Mouse (Mus musculus): Measurements from ENCODE around the gene Rnf168. TPM values are rescaled to one million over a fixed set of nuclear protein-coding genes. Genes with fewer than 3 reads are reported as not detected.

Rnf168 gene
- total RNA-seq, 2 experiments from 2014 or later = 15.0 to 16.1 TPM

DNA sequence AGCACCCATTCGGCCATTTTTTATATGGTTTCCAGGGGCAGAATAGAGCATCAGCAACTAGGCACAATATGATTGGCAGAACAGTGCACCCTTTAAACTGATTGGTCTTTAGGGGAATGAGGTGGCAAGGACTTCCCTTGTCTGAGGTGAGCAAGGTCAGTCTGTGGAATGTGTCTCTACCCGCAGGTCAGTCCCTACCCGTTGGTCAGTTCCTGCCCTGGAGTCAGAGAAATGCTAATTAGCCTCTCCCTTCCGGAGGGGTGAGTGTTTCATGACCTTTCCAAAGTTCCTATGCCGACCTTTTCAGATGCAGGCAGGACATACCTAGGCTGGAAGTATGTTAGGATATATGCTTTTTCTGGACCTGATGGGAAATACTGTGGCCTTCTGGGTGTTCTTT lies 35.1 kb downstream of the Rnf168 start:
- no peak for DNase-seq (ENCODE audit: low spot score in 2 of 2)

DNA sequence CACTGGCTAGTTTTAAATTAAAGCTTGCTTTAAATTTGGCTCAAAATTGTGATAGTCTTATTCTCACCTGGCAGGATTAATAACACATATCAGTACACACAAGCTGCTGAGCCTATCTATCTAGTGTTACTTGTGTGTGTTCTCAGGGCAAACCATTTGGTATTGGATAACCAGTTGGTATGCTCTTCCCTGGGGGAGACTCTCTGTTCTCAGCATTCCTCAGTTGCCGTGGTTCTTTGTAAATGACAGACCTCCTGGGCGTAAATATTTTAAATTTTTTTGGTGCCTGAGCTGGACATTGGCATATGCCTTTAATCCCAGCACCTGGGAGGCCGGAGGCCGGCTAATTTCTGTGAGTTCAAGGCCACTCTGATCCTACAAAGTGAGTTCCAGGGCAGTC lies 35.6 kb downstream of the Rnf168 start:
- DNase-seq (ENCODE audit: low spot score in 2 of 2) = no peak

DNA sequence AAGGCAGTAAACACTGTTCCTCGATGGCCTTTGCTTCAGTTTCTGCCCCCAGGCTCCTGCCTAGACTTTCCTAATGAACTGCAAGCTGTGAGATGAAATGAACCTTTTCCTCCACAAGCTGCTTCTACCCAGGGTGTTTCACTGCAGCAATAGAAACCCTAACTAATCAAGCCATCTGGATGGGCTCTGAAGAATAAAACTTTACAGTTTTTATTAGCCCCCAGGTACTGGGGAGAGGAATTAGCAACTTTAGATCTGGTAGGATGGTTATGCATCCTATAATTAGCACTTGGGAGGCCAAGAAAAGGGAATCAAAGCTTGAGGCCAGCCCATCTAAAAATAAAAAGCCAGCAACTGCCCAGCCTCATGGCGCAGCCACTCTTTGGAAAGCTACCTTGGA lies 39.3 kb downstream of the Rnf168 start:
- no peak for DNase-seq (ENCODE audit: low spot score in 2 of 2)

DNA sequence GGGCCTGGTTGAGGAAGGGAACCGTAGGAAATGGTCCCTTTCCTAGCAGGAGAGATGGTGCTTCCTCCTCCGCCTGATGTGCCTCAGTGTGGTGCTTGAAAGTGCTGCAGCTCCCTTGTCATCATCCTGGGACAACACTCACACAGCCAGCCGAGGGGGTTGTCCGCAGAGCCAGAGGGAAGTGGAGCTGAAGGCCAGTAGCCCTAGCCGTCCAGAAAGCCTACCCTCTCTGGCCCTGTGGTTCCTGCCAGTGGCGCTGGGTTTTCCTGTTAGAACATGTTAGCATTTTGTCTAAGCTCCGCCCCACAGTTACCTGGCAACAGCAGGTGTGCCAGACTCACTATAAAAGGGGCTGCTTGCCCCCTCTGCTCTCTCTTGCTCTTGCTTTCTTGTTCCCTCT lies 46.7 kb downstream of the Rnf168 start:
- DNase-seq (ENCODE audit: low spot score in 2 of 2) = no peak

DNA sequence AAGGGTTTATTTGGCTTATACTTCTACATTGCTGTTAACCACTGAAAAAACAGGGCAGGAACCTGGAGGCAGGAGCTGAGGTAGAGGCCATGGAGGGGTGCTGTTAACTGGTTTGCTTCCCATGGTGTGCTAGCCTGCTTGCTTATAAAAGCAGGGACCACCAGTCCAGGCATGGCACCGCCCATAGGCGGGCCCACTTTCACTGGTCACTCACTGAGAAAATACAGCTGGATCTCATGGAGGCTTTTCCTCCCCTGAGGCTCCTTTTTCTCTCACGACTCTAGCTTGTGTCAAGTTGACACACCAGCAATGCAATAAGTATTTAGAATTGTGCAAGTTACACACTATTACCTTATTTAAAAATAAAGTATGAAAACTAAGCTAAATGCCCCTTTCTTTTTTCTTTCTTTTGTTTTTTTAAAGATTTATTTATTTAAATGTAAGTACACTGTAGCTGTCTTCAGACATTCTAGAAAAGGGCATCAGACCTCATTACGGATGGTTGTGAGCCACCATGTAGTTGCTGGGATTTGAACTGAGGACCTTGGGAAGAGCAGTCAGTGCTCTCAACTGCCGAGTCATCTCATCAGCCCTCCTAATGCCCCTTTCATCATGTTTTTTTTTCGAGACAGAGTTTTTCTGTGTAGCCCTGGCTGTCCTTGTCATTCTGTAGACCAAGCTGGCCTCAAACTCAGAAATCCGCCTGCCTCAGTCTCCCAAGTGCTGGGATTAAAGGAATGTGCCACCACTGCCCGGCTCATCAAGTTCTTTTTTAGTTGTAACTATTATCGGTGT lies 53.8 kb downstream of the Rnf168 start:
- DNase-seq (ENCODE audit: low spot score in 2 of 2) = no peak

DNA sequence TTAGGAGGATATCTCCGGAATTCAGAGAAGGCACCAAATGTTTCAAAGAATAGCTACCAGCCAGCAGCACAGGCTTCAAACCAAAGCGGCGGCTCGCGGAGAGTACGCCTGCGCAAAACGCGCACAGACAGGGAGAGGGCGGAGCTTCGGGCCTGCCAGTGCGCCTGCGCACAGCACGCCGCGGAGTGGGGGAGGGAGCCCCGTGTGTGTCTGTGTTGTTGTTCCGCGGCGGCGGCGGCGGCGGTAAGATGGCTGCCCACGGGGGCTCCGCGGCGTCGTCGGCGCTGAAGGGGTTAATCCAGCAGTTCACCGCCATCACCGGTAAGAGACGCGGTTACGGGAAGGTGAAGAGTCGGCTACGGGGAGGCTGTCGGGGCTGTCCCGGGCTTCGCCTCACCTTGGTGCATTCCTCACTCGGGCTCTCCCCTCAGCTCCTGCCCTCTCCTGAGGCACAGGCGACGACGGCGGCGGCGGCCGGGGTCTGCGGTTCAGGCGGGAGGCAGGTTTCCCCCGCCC lies 54.8 kb downstream of the Rnf168 start, which contains the start of gene Ubxn7:
Gene Ubxn7 (plus strand): TSS at position 218 of the 516 bp plus-strand sequence.
- DNase-seq (ENCODE audit: low spot score in 2 of 2) = peak; percentile 97 to 98

DNA sequence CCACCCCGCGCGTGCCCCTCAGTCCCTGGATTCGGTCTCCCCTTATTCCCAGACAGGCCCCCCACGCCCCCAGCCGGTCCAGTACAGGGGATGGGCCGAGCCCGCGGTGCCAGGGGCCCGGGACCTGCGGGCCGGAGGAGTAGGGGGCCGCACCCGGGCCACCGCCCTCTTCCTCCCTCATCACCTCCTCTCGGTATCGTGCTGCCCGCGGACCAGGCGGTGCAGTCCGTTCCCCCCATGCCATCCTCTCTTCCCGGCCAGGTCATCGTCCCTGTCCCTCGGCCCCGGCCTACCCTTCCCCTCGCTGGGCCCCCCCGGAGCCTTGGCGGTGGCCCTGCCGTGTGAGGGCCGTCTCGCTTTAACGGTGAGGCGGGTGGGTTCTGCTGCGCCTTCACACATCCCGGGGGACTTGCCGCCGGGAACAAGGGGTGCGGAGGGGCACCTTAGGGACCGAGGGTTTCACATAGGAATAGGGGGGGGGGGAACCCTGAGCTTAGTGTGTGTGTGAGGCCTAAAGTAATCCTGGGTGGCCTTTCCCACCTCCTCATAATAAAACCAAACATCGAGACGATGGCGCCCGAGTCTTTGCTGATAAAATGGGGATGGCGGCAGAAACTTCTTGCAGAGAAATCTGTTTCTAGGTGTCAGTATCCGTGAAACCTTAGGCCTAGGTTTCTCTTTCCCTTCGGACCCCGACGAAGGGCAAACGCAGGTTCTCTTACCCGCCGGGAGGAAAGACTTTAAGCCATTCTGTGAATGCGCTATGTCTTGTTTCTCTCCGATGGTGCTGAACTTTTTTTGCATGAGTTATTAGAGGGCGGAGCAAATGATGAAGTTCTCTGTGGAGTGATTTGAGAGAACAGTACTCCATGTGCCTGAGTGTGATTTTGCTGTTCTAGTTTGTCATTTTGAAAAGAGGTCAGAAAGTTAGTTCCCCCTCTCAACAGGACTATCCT lies 55.6 kb downstream of the Rnf168 start:
- peak; percentile 25 to 47 for DNase-seq (ENCODE audit: low spot score in 2 of 2)

DNA sequence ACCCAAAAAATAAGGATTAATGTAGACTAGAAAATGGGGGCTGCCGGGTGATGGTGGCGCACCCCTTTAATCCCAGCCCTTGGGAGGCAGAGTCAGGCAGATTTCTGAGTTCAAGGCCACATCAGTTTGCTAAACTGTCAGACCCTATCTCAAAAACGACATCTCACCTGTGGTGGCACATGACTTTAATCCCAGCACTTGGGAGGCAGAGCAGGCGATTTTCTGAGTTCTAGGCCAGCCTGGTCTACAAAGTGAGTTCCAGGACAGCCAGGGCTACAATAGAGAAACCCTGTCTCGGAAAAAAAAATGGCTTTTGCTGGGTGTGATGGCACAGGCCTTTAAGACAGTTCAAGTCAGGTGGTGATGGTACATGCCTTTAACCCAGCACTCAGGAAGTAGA lies 57.9 kb downstream of the Rnf168 start:
- no peak for DNase-seq (ENCODE audit: low spot score in 2 of 2)

DNA sequence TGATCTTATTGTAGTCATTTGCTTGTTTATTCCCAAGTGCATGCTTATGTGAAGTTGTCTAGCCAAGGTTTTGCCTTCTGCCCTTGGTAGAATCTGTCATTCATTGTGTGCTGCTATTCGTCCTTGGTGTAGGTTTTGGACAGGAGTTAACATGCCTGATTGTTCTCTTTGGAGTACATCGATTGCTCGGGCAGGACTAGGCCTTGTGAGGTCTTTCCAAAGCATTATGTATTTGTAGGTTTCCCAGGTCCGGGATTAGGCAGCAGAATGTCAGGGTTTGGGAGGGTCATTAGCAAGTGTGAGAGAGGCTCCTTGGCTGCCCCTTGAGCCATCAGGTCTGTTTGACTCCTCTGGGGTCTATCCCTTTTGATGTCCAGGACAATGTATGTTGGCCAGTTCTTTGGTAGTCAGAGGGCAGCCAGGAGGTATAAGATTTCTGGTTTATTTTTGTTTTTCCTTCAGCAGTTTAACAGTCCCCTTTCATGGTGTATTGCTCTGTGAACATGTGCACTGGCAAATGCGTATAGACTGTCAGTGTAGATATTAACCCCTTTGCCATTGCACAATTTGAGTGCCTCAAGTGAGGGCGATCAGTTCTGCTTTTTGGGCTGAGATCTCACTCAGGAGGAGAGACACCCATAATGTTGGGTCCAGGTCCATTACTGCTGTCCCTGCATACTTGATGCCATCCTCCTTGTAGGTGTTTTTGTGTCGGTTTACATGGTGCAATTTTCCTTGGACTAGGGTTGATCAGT lies 58.9 kb downstream of the Rnf168 start:
- DNase-seq (ENCODE audit: low spot score in 2 of 2) = no peak

DNA sequence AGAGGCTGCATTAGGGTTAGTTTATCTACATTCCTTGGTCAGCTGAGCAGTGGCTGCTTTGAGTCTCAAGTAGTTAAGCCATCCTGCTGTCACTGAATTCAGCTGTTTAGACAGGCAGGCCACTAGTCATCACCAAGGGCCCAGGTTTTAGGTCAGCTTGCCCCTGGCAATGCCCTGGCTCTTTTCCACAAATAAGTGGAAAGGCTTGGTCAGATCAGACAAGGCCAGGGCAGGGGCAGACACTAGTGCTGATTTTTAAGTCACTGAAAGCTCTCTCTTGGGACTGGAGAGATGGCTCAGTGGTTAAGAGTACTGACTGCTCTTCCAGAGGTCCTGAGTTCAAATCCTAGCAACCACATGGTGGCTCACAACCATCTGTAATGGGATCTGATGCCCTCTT lies 59.7 kb downstream of the Rnf168 start:
- no peak for DNase-seq (ENCODE audit: low spot score in 2 of 2)

DNA sequence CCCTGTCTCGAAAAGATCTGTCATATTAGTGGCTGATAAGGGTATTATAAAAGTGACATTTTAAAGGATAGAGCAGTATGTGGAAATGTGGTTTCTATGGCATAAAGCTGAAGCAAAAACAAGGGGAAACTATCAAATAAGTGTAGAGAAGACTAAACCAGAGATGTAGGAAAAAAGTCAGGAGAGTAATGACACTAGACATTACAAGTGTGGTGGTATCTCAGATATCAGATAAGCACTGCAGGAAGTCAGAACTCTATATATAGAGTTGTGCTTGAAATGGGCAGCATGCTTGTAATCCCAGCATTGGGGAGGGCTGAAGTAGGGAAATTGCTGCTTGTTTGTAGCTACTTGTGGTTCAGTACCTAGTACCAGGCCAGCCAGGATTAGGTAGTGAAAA lies 63.2 kb downstream of the Rnf168 start:
- no peak for DNase-seq (ENCODE audit: low spot score in 2 of 2)

DNA sequence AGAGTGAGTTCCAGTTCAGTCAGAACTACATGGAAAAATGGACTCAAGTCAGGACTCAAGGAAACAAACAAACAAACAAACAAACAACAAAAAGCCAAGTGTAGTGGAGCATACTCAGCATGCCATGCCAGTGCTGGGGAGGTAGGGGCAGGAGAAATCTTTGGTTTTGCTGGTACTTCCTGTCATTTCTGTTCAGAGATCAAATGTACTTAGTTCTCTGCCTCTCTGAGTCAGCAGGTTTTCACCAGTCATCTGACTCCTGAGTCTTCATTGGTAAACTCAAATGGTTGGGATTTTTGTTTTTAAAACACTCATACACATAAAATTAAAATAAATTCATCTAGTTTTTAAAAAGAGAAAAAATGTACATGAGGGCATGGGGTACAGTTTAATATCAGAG lies 68.3 kb downstream of the Rnf168 start:
- DNase-seq (ENCODE audit: low spot score in 2 of 2) = no peak

DNA sequence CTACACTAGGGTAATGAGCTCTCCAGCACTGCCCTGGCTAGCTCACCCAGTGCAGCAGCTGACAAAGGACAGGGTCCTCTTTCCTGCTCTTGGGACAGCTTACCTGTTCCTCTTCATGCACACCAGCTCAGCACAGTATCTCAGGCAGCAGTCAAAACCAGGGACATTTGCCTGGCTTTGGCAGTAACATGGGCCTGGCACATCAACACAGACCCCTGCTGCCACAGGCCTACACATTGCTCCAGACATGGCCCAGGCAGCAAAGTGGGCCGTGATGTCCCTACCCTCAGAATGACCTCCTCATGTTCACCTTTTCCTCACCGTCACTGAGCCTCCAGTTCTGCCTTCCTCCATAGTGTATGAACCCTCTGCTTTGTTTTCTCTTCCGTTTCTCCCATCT lies 73.5 kb downstream of the Rnf168 start:
- no peak for DNase-seq (ENCODE audit: low spot score in 2 of 2)

Small RNA genes within 50 kb of the gene (microRNA-seq; reads per million reads assigned to microRNA genes)
- not detected for gene Mir1946a

Other genes starting within 250 kb of the Rnf168 start
- 10 to 100 TPM; 36.2 to 38.1 TPM for gene Pak2, start 198.1 kb upstream of the Rnf168 start, total RNA-seq (2021)
- gene Pigx, start 177.7 kb upstream of the Rnf168 start, total RNA-seq (2021) = 10 to 100 TPM; 21.5 to 22.9 TPM
- 1 to 10 TPM; 8.0 TPM for gene Cep19, start 177.7 kb upstream of the Rnf168 start, total RNA-seq (2021)
- 10 to 100 TPM; 13.3 to 15.2 TPM for gene Nrros, start 111.9 kb upstream of the Rnf168 start, total RNA-seq (2021)
- gene Bex6, start 97.6 kb upstream of the Rnf168 start, total RNA-seq (2021) = not detected
- 10 to 100 TPM; 13.8 to 14.1 TPM for gene Fbxo45, start 30.3 kb upstream of the Rnf168 start, total RNA-seq (2021)
- gene Wdr53, start 30.2 kb upstream of the Rnf168 start, total RNA-seq (2021) = 1 to 10 TPM; 8.5 to 9.0 TPM
- 1 to 10 TPM; 3.2 to 5.4 TPM for gene Smco1, start 6.0 kb upstream of the Rnf168 start, total RNA-seq (2021)
- 10 to 100 TPM; 35.2 to 43.6 TPM for gene Ubxn7, start 54.8 kb downstream of the Rnf168 start, total RNA-seq (2021)
- gene Tm4sf19, start 123.0 kb downstream of the Rnf168 start, total RNA-seq (2021) = not detected
- 1 to 10 TPM; 4.6 to 4.8 TPM for gene Tctex1d2, start 142.2 kb downstream of the Rnf168 start, total RNA-seq (2021)
- gene Pcyt1a, start 153.5 kb downstream of the Rnf168 start, total RNA-seq (2021) = 10 to 100 TPM; 62.8 to 82.8 TPM
- not detected for gene Slc51a, start 210.4 kb downstream of the Rnf168 start, total RNA-seq (2021)
- gene Zdhhc19, start 218.8 kb downstream of the Rnf168 start, total RNA-seq (2021) = not detected